Mouse (Mus musculus) layer of hippocampus, adult 11-12 months (tissue): ENCODE data around the gene Twnk.

ENCODE experiments used
- DNase-seq: peaks from one replicate; pipeline ENCODE4 v3.0.0; 2022; ENCODE audit warnings: low spot score

The Twnk gene

DNA sequence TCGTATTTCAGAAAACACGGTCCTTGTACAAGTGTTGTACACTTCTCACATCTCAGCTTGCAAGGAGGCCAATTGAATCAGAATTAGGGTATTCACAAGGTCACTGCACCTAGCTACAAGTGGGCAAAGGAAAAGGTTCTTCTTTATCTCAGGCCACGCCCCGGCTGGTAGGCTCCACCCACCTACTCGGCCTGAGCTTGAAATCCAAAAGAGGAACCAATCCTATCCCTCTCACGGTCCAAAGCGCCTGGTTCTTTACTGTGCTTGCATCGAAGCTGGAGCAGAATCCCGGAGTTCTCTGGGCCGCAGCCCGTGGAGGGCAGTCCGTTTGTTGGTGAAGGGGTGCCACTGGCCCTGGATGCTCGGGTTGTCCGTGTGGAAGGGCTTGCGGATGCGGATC is at the start of gene Twnk:
Gene Twnk, plus strand, starts transcription at position 220 of the 400 bp plus-strand sequence.
- peak; percentile 59 for DNase-seq

DNA sequence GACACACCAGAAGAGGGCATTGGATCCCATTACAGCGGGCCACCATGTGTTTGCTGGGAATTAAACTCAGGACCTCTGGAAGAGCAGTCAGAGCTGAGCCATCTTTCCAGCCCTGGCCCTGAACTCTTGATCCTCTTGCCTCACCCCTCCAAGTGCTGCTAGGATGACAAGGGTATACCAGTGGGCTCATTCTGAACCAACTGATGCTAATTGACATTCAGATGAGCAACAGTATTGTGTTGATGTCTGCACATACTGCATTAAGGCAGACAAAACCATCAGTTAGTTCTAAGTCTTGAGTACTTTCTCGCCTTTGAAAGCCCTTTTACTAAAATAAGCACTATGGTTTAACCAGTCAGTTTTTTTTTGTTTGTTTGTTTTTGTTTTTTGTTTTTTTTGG is 45.8 kb upstream of the Twnk start:
- no peak for DNase-seq

DNA sequence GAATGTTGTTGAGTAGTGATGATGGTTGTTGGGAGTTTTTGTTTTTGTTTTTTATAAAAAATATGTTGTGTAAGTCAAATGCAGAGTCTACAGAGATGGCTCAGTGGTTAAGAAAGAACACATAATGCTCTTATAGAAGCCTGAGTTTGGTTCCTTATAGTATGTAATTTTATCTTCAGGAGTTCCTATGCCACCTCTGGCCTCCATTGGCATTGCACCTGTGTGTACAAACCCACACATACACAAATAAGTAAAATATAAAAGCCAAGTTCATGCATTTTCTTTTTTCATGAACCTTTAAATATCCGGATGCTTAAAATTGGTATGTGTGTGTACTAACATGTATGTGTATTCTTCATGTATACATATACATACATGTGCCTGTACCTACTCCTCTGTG is 39.5 kb upstream of the Twnk start:
- DNase-seq, result no peak

DNA sequence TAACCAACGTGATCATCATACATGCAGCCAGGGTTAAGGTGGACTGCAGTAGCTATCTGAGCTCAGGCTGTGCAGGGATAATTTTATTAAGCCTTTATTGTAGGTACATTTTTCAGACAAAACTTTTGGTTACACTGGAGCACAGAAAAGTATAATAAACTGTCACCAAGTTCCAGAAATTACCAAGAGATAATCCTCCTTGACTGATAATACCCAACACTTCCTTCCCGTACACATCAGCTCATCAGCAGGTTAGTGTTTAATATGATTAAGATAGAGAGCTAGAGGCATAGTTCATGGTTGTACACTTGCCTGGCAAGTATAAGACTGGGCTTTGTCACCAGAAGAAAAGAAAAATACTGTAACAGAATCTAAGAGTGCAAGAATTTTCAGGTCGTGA is 37.1 kb upstream of the Twnk start:
- DNase-seq, result no peak

DNA sequence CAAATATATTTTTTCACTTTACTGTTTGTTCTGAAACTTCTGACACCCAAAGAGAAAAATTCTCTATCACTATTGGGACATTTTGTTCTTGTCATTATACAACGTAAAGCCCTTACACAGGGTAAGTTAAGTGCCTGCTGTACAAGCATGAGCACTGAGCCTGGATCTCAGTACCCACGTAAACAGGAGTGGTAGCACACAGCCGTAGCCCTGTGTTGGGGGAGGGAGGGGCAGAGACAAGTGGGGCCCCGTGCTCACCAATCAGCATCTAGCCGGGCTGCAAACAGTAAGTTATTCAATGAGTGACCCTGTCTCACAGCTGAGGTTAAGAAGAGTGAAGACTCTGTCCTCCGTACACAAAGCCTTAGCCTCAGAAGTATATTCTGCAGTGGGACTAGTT is 28.8 kb upstream of the Twnk start:
- no peak for DNase-seq

DNA sequence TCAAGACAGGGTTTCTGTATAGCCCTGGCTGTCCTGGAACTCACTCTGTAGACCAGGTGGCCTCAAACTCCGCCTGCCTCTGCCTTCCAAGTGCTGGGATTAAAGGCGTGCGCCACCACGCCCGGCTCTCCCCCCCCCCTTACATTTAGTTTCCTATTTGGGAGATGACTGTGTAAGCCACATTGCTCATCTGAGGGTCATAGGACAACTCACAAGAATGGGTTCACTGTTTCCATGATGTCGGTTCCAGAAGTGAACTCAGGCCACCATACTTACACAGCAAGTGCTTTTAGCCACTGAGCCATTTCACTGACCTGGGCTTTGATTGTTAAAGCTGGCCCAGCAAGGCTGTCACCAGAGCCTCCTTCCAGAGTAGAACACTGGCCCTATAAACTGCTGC is 28.3 kb upstream of the Twnk start:
- DNase-seq, result no peak

DNA sequence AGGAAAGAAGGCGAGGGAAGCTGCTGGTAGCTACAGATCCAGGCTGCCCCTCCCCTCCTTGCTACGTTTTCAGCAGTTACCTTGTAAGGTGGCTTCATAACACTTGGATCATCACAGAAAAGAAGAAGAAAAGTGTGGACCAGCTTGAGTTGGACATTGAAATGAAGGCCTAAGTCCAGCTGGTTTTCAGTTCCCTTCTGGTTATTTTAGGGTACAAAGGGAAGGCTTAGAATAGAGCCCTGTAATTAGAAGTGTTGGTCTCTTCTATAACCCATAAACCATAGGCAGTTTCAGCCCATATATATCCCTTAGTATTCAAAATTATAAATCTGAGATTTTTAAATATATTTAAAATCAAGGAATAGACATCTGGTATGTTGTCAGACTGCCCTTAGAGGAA is 24.7 kb upstream of the Twnk start:
- DNase-seq, result no peak

DNA sequence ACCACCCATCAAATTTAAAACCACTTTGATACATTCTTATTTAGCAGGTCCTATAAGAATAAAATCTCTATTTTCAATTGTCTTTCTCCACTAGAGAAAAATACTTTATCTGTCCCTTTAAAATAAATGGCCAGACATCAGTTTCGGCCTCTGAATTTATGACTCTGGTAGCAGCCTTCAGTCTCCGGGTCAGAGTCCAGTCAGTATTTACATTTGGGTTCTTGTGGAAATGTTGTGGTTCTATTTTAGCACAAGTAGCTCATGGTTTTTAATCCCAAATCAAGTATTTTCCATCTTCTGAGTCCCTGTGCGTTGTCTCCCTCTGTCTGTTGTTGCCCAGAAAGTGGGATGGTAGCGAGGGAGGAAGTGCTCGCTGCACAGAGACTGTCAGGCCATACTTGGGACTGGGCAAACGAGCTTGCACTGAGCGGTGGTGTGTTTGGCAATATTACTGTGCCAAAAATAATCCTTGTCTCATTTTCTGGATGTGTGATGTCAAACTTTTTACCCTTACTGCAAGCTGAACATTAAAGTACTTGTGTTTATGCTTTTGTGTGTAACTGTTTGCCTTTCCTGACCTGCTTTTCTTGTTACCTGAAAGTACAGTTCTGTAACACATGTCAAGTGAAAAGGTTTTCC is 22.9 kb upstream of the Twnk start:
- no peak for DNase-seq

DNA sequence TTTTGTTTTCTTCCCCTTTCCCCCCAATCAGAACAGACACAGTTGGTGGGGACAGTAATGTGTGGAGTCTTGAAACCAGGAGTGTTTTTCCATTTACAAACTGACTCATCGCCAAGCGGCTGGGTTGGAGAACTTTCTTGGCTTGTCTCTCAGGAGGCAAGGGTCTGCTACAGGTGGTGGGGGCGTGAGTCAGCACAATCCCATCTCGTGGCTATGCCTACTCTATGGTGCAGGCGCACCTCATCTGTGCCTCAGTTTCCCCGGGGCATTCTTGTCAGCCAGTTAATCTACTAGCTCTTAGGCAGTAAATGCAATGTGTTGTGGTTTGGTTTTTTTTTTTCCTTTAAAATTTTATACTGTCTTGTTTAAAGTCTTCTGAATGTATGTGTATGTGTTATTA is 22.1 kb upstream of the Twnk start:
- DNase-seq, result peak; percentile 12

DNA sequence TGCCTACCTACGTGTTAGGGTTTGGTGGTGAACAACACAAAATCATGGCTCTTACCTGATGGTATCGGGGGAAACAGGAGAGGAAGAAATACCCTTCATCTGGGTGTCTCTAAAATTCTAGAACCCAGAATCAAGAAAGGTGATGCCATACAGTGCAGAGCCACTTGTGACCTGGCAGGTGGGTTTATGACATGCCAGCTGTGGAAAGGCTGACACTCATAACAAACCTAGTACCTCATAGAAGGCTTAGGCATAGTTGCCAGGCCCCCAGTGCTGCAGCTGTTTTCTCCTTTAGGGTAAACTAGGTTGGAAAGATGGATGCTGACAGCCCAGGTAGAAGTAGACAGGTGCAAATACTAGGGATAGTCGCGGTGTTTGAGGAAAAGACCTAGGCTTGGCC is 21.0 kb upstream of the Twnk start:
- DNase-seq, result peak; percentile 2

DNA sequence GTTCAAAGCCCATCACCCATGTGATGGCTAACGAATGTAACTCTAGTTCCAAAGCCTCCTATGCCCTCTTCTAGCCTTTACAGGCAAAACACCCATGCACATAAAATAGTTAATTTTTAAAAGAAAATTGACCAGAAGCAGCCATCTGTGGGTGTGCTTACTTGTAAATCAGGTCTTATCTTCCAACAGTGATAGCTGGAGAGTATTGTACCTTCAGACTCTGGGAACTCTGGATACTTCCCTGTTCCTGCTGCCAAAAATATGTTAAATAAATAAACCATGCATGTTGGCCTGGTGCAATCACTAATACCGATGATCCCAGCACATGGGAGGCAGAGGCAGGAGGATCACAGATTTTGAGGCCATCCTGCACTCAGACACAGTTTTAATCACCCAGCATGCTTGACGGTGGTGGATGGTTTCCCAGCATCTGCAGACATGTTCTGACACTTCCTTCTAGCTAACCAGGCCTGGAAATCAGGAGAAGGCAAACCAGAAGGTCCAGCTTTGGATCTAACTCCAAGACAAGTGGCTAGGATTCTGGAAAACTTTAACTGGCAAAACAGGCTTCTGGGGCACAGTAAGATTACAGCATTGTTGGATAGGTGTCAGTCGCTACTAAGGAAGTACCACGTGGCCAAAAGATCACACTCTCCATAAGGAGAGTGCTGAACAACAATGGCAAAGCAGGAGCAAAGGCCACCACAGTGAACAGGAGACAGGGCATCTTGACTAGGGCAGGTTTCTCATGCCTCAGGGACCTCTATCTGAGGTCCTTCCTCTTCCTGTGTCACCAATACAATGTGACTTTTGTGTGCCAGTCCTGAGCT is 20.1 kb upstream of the Twnk start:
- peak; percentile 2 for DNase-seq

DNA sequence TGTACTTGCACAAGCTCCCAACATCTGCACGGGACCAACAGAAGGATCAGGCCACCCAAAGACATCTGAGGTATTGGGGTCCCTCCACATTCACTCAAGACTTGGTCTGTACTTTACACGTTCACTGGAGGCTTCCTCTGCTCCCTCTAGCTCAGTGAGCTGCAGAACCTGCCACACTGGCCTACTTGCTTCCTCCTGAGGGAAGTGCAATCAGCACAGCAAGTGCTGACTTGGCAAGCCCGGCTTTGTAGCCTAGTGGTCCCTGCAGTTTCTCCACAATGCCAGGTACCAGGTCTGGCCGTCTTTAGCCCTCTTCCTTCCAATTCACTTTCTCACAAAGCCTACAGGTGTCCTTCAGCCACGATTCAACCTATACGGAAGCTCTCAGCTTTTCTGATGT is 18.5 kb upstream of the Twnk start:
- peak; percentile 23 for DNase-seq

DNA sequence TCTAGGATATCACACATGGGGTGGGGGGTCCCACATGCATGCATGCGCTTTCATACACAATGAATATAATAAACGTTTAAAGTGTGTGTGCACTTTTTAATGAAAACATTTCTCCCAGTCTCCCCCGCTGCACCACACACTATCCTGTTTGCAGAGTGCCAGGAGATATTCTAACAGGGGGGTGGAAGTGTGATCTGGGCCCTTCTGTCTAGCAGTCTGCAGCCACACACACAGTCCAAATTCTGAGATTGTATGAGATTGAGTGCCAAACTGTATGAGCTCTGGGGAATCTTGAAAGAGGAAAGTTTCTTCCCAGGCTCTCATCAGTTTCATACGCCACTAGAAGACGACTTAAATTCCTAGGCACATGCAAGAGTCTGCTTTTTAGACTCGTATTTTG is 17.6 kb upstream of the Twnk start:
- DNase-seq, result peak; percentile 57

DNA sequence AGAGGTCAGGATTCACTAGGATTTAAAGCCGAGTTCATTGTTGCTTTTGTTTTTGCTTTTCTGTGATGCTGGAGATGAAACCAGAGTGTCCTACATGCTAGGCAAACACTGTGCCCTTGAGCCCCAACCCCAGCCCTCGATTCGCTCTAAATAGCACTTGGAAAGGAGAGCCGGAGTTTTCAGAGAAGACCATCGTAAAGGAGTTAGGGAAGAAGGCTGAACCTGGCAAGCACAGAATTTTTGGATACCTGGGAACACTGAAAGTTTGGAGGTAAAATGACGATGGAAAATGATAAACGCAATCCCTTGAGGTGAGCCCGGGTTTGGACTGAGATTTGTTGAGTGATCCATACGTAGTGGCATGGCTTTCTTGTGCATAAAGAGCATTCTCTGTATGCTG is 17.1 kb upstream of the Twnk start:
- peak; percentile 5 for DNase-seq

DNA sequence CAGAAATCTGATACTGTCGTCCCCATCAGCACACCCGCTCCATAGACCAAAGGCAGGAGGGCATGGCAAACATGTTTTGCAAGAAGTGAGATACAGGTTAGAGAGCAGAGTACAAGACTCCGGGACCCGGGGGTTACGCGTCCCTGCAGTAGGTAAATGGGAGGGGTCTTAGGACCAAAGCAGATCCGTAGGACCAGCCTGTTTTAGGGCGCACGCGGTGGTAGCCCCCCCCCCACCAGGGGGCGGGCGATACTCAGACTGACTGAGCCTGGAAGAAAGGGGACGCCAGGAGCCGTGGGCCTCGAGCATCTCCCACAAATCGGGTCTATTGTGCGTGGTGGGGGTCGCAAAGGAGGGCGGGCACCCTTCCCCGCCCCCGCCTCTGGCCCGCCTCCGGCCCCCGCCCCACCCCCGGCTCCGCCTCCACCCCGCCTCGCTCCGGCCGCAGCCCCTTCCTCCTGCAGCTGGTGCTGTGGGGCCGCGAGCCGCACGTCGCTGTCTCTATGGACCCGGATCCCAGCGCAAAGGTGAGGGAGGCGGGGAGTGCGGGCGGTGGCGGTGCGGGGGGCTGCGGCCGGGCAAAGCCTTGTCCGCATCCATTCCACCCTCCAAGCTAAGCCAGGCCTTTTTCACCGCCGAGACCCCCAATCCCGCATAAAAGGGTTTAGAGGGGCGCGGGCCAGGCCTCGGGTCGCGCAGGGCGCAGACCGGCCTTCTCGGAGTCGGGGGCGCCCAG is 16.5 kb upstream of the Twnk start, which contains the start of gene Sema4g:
Gene Sema4g, plus strand, starts transcription at position 271 of the 736 bp plus-strand sequence.
- peak; percentile 24 for DNase-seq

DNA sequence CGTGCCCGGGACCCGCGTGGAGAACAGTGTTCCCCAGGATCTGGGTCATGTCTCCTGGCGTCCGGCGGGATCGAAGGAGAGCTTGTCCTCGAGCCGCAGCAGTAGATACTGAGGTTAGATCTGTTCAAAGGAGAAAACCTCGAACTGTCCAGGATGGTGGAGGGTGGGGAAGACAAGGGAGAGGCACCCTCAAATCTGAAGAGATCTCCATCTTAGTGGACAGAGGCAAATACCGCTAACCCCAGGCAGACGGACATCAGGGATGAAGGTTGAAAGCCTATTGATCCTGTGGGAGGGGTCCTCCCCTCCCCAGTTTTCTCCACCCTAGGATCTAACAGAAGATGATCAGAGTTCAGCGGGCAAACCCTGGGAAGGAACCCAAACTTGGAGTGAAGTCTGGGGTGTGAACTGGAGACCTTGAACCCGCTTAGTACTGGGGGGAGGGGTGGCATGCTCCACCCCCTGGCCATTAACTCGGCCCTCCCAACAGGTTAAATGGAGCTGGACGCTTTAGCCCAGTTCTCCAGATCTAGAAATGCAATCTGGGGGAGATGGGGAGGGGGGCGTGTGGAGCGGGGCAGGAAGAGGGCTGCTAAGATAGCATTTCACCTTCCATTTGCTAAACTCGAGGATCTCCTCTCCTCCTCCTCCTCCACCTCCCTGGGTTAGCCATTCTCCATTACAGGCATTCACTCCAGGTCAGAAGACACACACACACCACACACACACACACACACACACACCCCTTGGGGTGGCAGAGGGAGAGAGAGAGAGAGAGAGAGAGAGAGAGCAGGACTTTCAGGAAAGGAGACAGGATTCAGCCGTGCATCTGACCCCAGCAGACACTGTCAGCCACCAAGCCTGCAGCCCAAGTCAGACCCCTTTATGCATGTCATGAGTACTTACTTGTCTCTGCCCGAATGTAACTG is 15.6 kb upstream of the Twnk start:
- peak; percentile 6 for DNase-seq

DNA sequence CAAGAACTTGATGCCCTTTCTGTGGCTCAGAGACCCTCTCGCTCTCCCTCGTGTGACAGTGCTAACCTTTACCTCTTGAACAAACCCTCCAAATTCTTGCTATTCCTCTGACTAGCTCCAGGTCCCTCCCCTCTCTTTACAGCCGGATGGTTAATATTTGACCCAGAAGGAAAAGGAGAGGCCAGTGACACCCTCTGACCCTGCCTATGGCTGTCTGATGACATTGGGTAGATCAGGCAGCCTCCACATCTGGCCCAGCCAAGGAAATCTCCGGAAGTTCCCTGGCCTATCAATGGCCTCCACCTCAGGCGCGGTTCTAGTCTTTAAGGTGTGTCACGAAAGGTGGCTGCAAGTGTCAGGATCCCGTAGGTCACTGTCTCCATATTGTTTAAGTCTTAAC is 14.4 kb upstream of the Twnk start:
- peak; percentile 8 for DNase-seq

DNA sequence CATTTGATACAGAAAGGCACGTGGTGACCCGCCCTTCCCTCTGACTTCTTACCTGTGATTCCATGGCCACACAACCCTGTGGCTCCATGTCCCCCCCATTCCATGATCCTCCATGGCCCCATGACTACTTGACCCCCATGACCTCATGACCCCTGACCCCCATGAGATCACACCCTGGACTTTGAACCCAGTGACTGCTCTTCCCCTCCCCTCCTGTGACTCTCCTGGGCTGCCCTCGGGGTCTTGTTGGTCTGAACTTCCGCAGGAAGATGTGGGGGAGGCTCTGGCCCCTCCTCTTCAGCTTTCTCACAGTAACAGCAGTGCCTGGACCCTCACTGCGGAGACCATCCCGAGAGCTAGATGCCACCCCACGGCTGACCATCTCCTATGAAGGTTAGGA is 13.2 kb upstream of the Twnk start:
- peak; percentile 4 for DNase-seq

DNA sequence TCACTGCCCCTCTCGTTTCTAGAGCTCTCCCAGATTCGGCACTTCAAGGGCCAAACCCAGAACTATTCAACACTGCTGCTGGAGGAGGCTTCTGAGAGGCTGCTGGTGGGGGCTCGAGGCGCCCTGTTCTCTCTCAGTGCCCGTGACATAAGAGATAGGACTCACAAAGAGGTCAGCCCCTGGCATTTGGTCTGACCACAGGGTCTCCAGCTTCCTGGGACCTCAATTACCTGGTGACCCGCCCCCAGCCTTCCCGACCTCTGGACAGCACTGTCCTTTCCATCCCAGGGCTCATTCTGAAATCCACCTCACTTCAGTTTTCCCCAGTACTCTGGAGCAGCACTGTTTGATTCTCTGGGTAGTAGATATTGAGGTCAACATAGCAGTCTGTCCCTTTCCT is 12.8 kb upstream of the Twnk start:
- peak; percentile 4 for DNase-seq

DNA sequence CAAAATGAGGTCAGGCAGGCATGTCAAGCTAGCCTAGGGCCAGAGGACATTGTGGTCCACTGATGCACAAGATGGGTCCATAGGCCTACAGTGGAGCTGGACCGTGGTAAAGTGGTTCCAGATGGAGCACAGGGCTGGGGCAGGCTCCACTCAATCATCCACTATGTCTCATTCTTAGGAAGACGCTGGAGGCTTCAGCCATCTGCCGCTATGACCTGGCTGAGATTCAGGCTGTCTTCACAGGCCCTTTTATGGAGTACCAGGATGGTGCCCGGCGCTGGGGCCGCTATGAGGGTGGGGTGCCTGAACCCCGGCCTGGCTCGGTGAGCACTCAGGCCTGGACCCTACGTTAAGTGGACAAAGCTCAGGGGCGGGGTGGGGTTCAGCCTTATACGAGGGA is 7.7 kb upstream of the Twnk start:
- DNase-seq, result no peak

DNA sequence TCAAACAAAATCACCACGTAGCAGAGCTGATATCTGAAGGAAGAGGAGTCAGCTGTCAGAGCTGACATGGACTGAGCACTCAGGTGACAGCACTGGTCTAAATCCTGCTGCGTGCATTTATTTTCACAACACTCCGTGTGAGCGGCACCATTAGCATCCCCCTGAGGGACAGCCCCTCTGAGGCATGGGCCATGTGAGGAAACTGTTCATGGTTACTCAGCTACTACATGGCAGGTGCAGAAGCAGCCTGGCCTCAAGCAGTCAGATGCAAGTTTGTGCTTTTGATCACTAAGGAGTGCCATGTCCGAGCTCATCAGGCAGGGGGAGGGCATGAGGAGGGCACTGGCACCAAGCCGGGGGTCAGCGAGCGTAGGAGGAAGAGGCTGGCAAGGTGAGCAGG is 5.8 kb upstream of the Twnk start:
- DNase-seq, result no peak

DNA sequence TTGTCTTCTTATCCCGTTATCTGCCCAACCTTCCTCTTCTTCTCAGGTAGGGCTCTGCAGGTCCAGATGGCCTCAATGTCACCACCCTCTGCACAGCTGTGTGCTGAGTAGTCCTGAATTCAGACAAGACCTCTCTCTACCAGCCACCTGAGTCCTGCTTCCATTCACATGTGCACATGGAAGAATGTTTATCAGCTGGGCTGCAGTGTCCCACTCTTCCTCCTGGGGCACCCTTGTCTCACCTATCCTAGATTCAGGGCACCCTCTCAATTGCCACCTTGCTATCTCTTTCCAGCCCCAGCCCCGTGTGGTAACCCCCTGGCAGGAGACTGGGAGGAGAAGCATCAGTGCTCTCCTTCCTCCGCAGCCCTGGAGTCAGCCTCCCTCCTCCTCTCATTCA is 3.2 kb upstream of the Twnk start:
- no peak for DNase-seq
